Mouse (Mus musculus): ENCODE measurements at regions not wholly inside any gene's neighbourhood (a gene's known extent, or its start where the extent isn't known, plus 50 kb on each side); places are given as distances from the start of the nearest gene placed in this dataset.
"Not testable (repeated sequence)": the region's sequence is repeated elsewhere in the genome, so short reads cannot be mapped to it uniquely, and the experiment has no call there.

- intact Hi-C loops (cut with DNase I): no loop called here
- peak in 1 of 2 experiments; percentile 24 for DNase-seq (ENCODE audit: low spot score in 2 of 2)
Observed at GRCm38 (mm10) chr12:29433936-29434335, 94.2 kb upstream of the Myt1l start.

DNA sequence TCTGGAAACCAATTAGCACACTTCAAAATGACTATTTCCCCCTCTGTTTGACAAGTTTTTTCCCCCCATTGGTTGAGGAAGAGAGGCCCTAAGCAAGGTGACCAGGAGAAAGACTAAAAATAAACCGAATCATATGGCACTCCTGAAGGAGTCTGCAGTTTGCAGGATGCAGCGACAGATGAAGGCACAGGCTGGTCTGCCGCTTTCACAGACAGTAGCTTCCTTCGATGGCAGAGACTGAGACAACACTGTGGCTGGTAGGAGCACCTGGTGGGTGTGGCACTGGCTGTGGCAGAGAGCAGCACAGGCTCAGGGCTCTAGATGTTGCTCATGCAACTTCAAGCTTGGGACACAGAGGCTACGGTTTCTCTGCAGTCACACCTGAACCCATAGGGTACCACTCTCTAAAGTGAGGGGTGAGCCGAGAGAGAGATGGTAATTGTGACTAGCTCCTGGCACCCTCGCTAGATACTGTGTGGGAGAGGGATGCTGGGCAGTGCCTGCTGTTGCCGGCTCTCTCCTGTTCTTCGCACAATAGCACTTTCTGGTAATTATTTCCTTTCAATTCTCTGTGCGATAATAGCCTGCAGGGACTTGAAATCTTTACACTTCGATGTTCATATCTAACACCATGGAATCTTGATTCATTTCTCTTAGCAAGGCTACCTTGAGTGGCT lies 88.7 kb upstream of the Myt1l start:
- DNase-seq (ENCODE audit: low spot score in 2 of 2): peak; percentile 25 to 32
- intact Hi-C loops (cut with DNase I): no loop called here

DNA sequence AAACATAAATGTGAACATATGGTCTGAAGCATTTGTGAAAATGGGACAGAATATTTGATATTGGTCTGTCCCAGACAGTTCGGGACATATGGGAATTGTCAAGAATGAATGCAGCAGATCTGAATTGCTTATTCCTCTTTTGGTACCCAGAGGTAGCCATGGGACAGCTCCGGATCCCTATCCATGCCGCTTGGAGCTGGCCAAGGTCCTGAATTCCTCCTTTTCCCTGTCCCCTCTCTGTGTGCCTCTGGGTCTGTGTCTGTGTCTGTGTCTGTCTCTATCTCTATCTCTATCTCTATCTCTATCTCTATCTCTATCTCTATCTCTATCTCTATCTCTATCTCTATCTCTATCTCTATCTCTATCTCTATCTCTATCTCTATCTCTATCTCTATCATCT lies 63.0 kb upstream of the Myt1l start:
- DNase-seq (ENCODE audit: low spot score in 2 of 2); intact Hi-C loops (cut with DNase I): not testable (repeated sequence)
